Mouse (Mus musculus) urinary bladder, postnatal 36 days (tissue): Measurements from ENCODE around the gene Palm2.
A peak's percentile ranks its signal among the peaks of the same experiment; 100 is the strongest.

Experiments used
- DNase-seq, 2 experiments: peaks; one replicate each; pipeline ENCODE4 v3.0.0; 2022; ENCODE audit warnings: low spot score in 2 of 2, mixed read lengths in 1 of 2

The Palm2 gene

GRCm38 (mm10) chr4:57568268-57569068, 134.4 kb downstream of the Palm2 start:
- DNase-seq: no peak

- no peak for DNase-seq
These were observed 135.0 kb downstream of the Palm2 start for GRCm38 (mm10) chr4:57569069-57569355.

GRCm38 (mm10) chr4:57569711-57570110, 135.7 kb downstream of the Palm2 start:
- no peak for DNase-seq

- no peak for DNase-seq
These were observed 136.2 kb downstream of the Palm2 start for GRCm38 (mm10) chr4:57570229-57570628.

GRCm38 (mm10) chr4:57574181-57574580, 140.1 kb downstream of the Palm2 start:
- no peak for DNase-seq

DNA sequence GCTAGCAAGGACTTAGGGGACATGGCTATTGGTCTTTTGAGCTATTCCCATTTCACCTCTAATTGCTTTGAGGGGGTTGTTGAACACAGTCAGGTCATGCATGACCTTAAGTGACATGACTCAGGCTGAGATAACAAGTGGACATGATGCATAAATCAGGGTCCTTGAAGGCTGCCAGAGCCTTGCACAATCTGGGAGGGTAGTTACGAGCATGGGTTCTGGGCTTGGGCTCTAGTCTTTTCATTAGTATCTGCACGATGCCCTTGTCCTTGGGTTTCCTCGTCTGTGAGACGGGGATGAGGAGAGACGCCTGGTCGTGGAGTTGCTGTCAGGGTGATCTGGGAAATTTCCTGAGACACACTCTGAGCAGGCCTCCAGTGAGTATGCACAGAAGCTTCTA, 140.6 kb downstream of the Palm2 start:
- no peak for DNase-seq

GRCm38 (mm10) chr4:57575686-57576085, 141.6 kb downstream of the Palm2 start:
- DNase-seq: no peak

GRCm38 (mm10) chr4:57576095-57576494, 142.0 kb downstream of the Palm2 start:
- no peak for DNase-seq

GRCm38 (mm10) chr4:57579683-57580082, 145.6 kb downstream of the Palm2 start:
- DNase-seq: no peak

DNA sequence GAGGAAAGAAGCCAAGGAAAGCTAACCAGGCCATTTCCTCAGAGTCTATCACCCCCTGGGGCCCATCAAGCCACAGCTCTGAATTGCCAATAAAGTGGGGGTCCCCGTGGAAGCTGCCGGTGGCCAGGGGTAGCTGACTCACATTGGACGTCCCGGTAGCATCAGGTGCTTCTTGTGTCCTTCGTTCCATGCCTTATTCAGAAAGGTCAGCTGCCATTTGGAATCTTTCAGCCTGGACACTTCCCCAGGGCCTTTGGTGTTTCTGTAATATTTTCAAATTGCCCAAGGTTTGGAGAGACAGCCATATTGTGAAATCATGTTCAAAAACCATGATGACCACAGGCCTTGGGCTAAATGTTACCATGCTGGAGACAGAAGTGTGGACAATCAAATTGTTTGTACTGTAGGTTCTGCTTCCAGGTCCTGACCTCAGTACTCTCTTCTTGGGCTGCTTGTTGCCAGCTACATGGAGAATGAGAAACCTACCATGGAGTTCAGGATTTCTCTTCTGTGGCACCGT, 151.3 kb downstream of the Palm2 start:
- no peak for DNase-seq

DNA sequence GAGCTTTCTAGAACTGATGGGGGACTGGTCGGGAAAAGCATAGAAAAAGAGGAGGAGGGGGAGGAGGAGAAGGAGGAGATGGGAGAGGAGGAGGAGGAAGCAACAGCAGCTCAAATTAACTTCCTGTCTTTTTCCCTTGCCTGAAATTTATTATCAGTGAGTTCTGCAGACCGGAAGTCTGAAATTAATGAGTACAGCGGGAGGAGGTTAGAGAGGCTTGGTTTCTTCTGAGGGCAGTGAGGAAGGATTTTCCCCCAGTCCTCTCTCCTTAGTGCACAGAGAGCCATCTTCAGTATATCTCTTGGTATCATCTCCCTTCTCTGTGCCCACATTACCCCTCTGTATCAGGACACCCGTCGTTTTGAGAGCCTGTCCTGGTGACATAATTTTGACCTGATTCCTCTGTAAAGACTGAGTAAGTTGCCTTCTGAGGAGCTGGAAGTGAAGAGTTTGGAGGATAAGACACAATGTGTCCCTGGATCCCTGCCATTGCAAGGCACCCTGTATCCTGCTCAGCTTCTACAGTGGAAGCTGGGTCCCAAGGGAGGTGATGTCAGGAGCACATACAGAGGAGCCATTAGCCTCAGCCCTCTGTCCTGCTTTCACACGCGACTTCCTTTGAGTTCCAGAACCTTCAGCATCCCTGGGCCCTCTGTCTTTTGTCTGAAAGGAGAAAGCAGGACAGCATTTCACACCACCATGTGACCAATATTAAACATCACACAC, 153.0 kb downstream of the Palm2 start:
- DNase-seq: no peak

DNA sequence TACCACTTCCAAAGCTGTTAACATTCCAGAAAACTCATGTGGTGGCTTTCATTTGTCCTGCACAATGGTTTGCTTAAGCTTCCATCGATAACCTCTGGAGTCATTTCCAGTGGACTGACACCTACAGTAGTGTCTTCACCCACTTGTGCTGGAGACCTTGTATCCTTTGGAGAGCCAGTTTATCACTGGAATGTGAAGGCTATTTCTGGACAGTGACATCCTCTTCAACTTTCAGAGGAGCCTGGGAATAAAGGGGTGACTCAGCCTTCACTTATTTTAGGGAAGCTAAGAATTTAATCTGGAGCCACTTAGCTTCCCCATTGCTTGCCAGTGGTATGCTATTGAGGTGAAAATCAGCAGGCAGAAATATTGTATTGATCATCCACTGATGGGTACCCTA, 154.3 kb downstream of the Palm2 start:
- no peak for DNase-seq

DNA sequence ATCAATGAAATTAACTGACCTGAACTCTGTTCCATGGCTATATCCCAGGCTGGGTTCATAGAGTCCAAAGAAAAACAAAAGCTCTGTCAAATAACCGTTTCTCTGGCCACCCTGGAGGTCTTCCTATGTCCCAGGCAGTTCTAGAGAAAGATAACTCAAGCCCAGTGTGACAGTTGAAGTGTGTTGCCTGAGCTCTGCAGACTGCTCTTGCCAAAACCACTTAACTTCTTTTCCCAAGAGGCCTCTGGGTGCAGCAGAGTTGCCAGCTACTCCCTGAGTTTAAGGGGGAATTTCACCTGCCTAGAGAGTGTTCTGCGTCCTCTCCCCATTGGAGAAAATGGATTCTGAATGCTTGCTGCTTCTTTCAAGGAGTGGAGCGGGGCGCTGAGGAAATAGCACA, 158.7 kb downstream of the Palm2 start:
- no peak for DNase-seq

DNA sequence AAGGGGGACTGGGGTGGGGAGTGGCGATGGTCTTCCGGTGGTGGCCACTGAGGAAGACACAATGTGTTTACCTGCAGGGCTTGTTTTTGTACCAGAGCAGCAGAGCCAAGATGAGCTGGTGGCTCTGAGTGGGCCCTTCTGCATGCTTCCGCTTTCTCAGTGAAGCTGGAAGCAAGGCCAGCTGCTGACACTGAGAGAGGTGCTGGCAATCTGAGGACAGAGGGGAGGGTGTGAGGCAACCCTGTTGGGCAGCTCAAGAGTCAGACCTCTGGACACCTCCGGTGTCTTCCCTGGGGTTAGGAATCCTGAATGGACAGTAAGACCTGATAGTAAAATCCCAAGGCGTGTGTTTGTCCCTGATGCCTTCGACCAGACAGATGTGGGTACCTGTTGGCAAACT, 165.9 kb downstream of the Palm2 start:
- DNase-seq: no peak

DNA sequence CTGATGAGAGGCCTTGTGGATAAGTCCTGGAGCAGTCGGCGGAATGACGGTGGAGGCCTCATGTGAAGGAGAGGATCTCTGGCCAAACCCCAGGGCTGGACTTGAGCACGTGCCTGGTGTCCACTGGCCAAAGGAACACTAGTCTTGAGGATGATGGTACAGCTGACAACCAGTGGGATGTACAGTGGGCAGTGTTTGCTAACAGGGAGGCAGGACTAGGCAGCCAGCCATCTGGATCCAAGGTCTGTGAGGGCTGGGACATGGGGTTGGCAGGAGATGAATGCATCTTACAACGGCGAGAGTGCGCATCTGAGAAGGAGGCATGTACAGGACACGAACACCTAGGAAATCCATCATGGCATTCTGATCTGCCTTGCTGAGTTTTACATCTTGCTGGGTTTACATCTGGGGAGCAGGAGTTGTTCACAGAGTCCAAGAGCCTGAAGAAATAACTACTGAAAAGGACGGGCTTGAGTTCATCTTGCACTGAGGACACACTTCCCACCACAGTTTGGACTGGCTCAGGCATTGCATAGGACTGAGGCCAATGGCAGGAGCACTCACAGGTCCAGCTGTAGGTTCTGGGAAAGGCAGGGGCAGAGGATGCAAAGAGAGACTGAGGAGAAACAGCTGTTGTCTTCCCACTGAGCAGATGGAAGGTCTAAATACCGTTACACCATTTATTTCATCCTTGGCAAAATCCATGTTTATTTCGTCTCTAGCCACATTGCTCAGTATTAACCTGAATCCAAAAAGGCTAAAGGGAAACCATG, 166.8 kb downstream of the Palm2 start:
- peak in 1 of 2 experiments; percentile 54 for DNase-seq

- no peak for DNase-seq
These were observed 167.4 kb downstream of the Palm2 start for GRCm38 (mm10) chr4:57601458-57601835.

DNA sequence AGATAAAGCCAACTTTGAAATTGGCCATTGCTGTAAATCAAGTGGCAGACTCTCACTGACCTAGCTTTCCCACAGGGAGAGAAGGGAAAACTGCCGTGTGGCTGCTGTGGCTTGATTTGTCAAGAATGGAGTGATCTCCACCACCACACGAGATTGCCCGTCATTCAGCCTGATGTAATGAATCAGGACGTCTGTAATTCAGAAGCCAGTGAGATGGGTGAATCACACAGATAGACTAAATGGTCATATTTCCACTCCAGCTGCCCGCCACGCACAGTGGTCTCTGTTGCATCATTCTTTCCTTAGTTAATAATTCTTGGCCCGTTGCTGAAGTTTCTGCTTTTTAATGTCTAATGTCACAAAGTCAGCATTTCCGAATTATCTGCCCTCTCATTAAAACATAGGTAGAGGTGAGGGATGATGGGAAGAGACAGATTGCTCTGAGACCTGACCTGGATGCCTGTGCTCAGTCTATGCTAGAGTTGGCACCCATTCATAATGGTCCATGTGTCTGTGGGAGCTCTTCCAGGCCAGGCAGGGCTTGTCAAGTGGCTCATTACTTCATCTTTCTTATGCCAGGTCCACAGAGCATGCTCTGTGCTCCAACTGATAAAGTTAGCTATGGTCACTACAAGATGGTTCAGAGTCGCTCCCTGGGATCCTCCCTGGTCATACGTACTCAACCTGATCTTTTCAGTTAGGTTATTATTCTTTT, 168.0 kb downstream of the Palm2 start:
- DNase-seq: no peak

- DNase-seq: no peak
These were observed 172.2 kb downstream of the Palm2 start for GRCm38 (mm10) chr4:57606258-57606657.

- DNase-seq: peak; percentile 76 to 82
These were observed 173.3 kb downstream of the Palm2 start for GRCm38 (mm10) chr4:57607247-57607942.

DNA sequence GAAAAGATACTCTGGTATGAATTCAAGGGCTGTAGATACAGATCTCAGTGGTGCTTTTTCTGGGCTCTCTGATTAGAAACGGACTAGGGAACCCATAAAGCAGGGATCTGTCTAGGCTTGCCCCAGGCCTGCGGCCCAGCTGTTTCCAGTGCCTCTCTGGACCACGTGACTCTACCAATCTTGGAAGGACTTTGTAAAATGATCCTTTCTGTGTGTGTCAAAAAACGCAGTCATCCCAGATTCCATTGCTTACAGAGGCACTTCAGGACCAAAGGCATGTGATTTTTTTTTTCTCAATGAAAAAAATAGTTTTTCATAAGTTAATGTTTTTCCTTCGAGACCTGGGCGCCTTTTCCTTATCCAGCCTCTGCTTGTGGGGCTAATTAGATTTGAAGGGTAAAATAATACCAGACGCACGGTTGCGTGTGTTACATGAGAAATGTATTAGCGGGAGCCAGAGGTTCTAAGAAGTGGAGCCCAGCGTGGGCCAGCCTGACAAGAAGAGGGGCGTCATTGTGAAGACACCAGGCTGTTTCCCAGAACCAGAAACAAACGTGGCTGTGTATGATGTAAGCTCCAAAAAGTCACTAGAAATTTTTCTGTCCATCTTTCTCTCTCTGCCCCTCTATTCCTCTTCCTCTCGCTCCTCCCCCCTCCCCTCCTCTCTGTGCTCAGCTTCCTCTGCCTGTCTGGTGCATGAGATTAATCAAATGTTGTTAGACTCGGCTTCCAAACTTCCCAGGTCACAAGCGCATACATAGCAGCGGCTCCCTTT, 177.4 kb downstream of the Palm2 start:
- no peak for DNase-seq
